Mouse (Mus musculus) forebrain, embryonic 10.5 days (tissue): Measurements from ENCODE around the gene Tbx2. TPM values are rescaled to one million over a fixed set of nuclear protein-coding genes. Genes with fewer than 3 reads are reported as not detected.
A peak's percentile ranks its signal among the peaks of the same experiment; 100 is the strongest.

Source experiments
- DNase-seq: peaks from one replicate; pipeline ENCODE4 v3.0.0-alpha.2; 2017; ENCODE audit warnings: low spot score; ENCODE audit errors: extremely low spot score
- H3K27ac ChIP-seq: fragments of 300-500 bp; sonication (generic); 2 replicates; pipeline ENCODE4 v1.5.1; 2016; ENCODE audit warnings: mild to moderate bottlenecking
- H3K27me3 ChIP-seq: fragments of 300-500 bp; sonication (generic); 2 replicates; pipeline ENCODE4 v1.6.1; 2016; ENCODE audit warnings: mild to moderate bottlenecking; ENCODE audit not compliant: poor library complexity, severe bottlenecking
- H3K36me3 ChIP-seq: fragments of 300-500 bp; sonication (generic); replicated peaks from 2 replicates; pipeline ENCODE4 v1.6.1; 2016; ENCODE audit warnings: mild to moderate bottlenecking, moderate library complexity
- H3K4me1 ChIP-seq: fragments of 300-500 bp; sonication (generic); 2 replicates; pipeline ENCODE4 v1.6.1; 2016
- H3K4me3 ChIP-seq: fragments of 300-500 bp; sonication (generic); 2 replicates; pipeline ENCODE4 v1.5.1; 2016; ENCODE audit warnings: mild to moderate bottlenecking, moderate library complexity
- H3K9me3 ChIP-seq: fragments of 300-500 bp; sonication (generic); 2 replicates; pipeline ENCODE4 v1.6.1; 2016; ENCODE audit warnings: mild to moderate bottlenecking, moderate library complexity
- WGBS: fragments of 180-500 bp; shearing (Covaris S2); methylation state at CpG from one replicate; pipeline ENCODE4 v1.1.7; 2016; 5-methylcytosine and 5-hydroxymethylcytosine counted together
- polyA plus RNA-seq: library from polyadenylated mRNA; unstranded; fragments of >200 nt; fragmentation: Nextera tagmentation; extraction: Ambion mirVana; gene quantifications from 2 replicates; pipeline ENCODE4 v1.2.1, GENCODE M21; 2016

The Tbx2 gene
- 2.5 and 3.2 TPM in 2 replicates for polyA plus RNA-seq

- H3K27me3 ChIP-seq, result peaks cover 100% of the 10 kb centered on the region
- under 1% methylated on average over 52 of the region's 52 CpGs for WGBS
- no peaks in the 10 kb centered on the region; the same call in 1 of the 2 replicates for H3K36me3 ChIP-seq
- H3K4me1 ChIP-seq, result peaks cover 69% of the 10 kb centered on the region
- no peaks in the 10 kb centered on the region for H3K9me3 ChIP-seq
- peak; percentile 71 for DNase-seq
- peak within 1 kb of the TSS; percentile 82 for H3K27ac ChIP-seq
- H3K4me3 ChIP-seq, result peak within 1 kb of the TSS; percentile 55
Observed at GRCm38 (mm10) chr11:85832231-85832924, at the start of gene Tbx2. Tbx2 (plus strand) TSS chr11:85832551.

- no peak for DNase-seq
- Histone ChIP-seq H3K27me3 (peaks cover 25% of the 10 kb centered on the region), H3K27ac (no peak overlapping the region), H3K4me1 (peaks cover 4% of the 10 kb centered on the region), H3K36me3 (no peaks in the 10 kb centered on the region), H3K4me3 (no peak overlapping the region), H3K9me3 (no peaks in the 10 kb centered on the region)
- WGBS, result 84% methylated on average over 3 of the region's 3 CpGs
Observed at GRCm38 (mm10) chr11:85786113-85786718, 46.1 kb upstream of the Tbx2 start.

DNA sequence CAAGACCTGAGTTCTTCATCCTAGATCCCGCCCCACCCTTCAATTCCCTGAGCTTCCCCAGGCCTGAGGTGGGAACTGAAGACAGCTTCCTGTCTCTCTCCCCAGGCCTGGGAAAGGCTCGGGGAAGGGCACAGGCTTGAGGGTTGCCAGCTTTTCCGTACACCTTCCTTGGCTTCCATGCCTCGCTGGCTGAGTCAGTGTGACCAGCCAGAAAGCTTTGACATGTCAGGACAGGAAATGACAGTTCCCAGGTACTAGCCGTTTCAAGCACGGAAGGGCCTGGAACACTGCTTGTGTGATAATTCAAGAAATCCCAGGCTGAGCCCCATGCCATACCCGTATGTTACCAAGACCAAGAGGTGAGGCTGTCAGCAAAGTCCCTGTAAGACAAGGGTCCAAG lies 42.6 kb upstream of the Tbx2 start:
- Histone ChIP-seq H3K4me1 (peaks cover 11% of the 10 kb centered on the region), H3K9me3 (no peaks in the 10 kb centered on the region), H3K36me3 (no peaks in the 10 kb centered on the region), H3K4me3 (no peak overlapping the region), H3K27ac (no peak overlapping the region), H3K27me3 (peaks cover 17% of the 10 kb centered on the region; the same call in 1 of the 2 replicates)
- no peak for DNase-seq
- 90% methylated on average over 7 of the region's 7 CpGs for WGBS

GRCm38 (mm10) chr11:85790267-85790666 lies 42.1 kb upstream of the Tbx2 start:
- H3K27me3 ChIP-seq, result peaks cover 14% of the 10 kb centered on the region; the same call in 1 of the 2 replicates
- H3K4me1 ChIP-seq, result peaks cover 11% of the 10 kb centered on the region
- no peak for DNase-seq
- H3K36me3 ChIP-seq, result no peaks in the 10 kb centered on the region
- no peak overlapping the region for H3K4me3 ChIP-seq
- WGBS, result 77% methylated on average over 2 of the region's 2 CpGs
- no peak overlapping the region for H3K27ac ChIP-seq
- no peaks in the 10 kb centered on the region for H3K9me3 ChIP-seq

- 78% methylated on average over 1 of the region's 1 CpGs for WGBS
- H3K4me3 ChIP-seq, result no peak overlapping the region
Observed at GRCm38 (mm10) chr11:85791212-85791611, 41.1 kb upstream of the Tbx2 start.

DNA sequence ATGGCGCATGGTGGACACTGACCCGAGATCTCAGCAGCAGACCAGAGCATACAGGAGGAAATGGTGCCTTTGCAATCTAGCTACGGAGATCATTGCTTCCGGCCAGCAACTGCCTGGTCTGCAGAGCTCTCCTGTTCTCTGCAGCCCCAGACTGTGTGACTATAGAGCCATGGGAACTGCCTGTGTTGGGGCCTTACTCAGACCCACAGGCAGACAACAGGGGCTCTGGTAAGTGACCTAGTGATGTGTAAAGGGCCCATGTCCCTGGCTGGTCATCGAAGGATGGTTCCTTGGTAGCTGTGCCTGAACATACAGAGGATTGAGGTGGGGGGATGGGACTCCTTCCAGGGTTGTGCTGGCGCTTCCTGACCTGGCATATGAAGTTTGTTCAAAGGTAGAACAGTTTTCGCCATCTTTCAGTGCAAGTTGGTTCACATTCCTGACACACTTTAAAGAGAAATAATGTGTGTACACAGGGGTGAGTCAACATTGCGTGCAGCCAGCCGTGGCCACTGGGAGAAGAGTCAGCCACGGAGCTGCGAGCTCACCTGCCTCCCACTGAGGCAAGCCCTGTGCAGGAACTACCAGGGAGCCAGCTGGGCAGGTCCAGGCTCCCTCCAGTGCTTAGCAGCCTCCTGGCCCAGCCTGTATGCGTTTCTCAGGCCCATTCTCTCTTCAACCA lies 39.7 kb upstream of the Tbx2 start:
- Histone ChIP-seq H3K27me3 (peaks cover 22% of the 10 kb centered on the region; the same call in 1 of the 2 replicates), H3K4me1 (peaks cover 8% of the 10 kb centered on the region), H3K9me3 (no peaks in the 10 kb centered on the region), H3K4me3 (no peak overlapping the region), H3K36me3 (no peaks in the 10 kb centered on the region), H3K27ac (no peak overlapping the region)
- WGBS, result 68% methylated on average over 12 of the region's 12 CpGs
- DNase-seq, result no peak

More at GRCm38 (mm10) chr11:85791212-85791611, 41.1 kb upstream of the Tbx2 start:
- Histone ChIP-seq H3K4me1 (peaks cover 8% of the 10 kb centered on the region), H3K9me3 (no peaks in the 10 kb centered on the region), H3K36me3 (no peaks in the 10 kb centered on the region), H3K27ac (no peak overlapping the region), H3K27me3 (peaks cover 18% of the 10 kb centered on the region; the same call in 1 of the 2 replicates)
- no peak for DNase-seq

DNA sequence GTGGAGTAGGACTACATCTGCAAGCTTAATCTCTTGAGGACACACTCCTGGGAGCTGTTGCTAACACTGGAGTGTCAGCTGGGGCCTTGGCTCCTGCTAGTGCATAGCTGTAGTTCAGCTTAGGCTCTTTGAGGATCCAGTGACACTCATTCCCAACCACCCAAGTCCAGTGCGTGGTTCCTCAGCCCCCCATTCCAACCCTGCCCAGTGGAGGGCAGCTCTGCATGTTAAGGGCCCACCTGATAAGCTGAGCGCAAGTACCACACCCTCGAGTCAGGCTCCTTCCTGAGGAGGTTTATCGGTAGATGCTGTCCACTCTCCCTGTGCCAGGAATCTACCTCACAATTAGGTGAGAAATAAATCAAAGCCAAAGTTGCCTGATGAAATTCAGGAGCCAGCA lies 32.9 kb upstream of the Tbx2 start:
- Histone ChIP-seq H3K9me3 (no peaks in the 10 kb centered on the region), H3K27me3 (peaks cover 42% of the 10 kb centered on the region), H3K4me3 (no peak overlapping the region), H3K4me1 (no peaks in the 10 kb centered on the region), H3K36me3 (no peaks in the 10 kb centered on the region), H3K27ac (no peak overlapping the region)
- no peak for DNase-seq
- 92% methylated on average over 4 of the region's 4 CpGs for WGBS

DNA sequence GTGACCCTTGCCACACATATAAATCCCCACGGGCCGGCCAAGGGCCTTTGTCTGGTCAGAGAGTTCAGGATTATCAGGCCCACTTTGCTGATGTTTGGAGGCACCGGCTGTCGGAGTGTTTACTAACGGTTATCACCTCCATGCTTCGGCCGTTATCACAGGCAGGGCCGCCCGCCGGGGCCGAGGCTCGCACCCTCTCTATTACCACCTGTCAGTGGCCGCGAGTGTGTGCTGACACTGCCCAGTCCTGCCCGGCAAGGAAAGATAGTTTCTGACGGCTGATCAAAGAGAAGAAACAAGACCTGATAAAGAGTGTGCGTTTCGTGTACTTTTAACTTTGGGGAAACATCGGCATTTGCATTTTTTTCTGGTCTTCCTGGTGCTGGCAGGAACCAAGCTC lies 32.5 kb upstream of the Tbx2 start:
- DNase-seq, result no peak
- 87% methylated on average over 19 of the region's 19 CpGs for WGBS
- H3K4me1 ChIP-seq, result no peaks in the 10 kb centered on the region
- no peak overlapping the region for H3K4me3 ChIP-seq
- no peaks in the 10 kb centered on the region for H3K36me3 ChIP-seq
- H3K27ac ChIP-seq, result no peak overlapping the region
- H3K27me3 ChIP-seq, result peaks cover 42% of the 10 kb centered on the region
- H3K9me3 ChIP-seq, result no peaks in the 10 kb centered on the region

DNA sequence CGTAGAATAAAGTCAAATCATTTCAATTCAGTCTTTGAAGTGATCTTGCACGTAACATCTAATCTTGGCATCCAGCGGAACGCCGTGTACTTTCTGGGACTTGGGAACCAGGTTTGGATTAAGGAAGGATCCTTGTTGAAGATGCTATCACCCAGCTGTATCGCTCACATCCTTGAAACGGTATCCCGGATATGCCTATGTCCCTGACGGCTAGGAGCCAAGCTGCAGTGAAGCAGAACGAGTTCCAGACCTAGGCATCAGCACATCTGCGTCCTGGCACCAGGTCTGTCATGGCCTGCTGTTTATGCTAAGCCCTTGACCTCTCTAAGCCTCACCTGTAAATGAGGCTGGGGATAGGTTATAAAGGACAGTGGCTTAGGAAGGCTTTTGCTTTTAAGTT lies 32.0 kb upstream of the Tbx2 start:
- no peak for DNase-seq
- H3K9me3 ChIP-seq, result no peaks in the 10 kb centered on the region
- H3K4me3 ChIP-seq, result no peak overlapping the region
- H3K36me3 ChIP-seq, result no peaks in the 10 kb centered on the region
- WGBS, result 89% methylated on average over 11 of the region's 11 CpGs
- no peaks in the 10 kb centered on the region for H3K4me1 ChIP-seq
- no peak overlapping the region for H3K27ac ChIP-seq
- peaks cover 44% of the 10 kb centered on the region for H3K27me3 ChIP-seq

- WGBS, result 90% methylated on average over 5 of the region's 5 CpGs
- H3K27me3 ChIP-seq, result peaks cover 33% of the 10 kb centered on the region; the same call in 1 of the 2 replicates
- no peak for DNase-seq
- H3K36me3 ChIP-seq, result no peaks in the 10 kb centered on the region
- no peaks in the 10 kb centered on the region for H3K9me3 ChIP-seq
- H3K4me3 ChIP-seq, result no peak overlapping the region
- H3K27ac ChIP-seq, result no peak overlapping the region
- no peaks in the 10 kb centered on the region for H3K4me1 ChIP-seq
Observed at GRCm38 (mm10) chr11:85804048-85804447, 28.3 kb upstream of the Tbx2 start.

DNA sequence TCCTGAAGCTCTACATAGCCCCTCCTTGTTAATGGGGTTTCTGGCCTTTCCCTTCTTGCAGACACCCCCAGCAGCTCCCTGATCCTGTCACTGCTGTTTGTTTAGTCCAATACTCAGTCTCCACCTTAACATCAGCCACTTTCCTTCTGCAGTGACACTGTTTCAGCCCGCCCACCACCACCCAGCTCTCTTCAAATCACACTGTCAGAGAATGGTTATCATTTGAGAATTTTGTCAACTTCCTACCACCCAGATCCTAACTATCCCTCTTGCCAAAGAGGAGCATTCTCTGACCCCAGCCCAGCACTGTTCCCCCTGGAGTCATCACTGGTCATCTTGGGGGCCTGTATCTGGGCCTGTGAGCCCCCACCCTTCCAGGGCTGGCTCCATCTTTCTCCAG lies 26.6 kb upstream of the Tbx2 start:
- Histone ChIP-seq H3K4me1 (0 out of 2 replicates have a peak, but pooled peaks cover 4% of the 10 kb centered on the region), H3K36me3 (no peaks in the 10 kb centered on the region), H3K4me3 (no peak overlapping the region), H3K9me3 (no peaks in the 10 kb centered on the region), H3K27ac (no peak overlapping the region), H3K27me3 (peaks cover 32% of the 10 kb centered on the region)
- WGBS, result 74% methylated on average over 1 of the region's 1 CpGs
- DNase-seq, result no peak

DNA sequence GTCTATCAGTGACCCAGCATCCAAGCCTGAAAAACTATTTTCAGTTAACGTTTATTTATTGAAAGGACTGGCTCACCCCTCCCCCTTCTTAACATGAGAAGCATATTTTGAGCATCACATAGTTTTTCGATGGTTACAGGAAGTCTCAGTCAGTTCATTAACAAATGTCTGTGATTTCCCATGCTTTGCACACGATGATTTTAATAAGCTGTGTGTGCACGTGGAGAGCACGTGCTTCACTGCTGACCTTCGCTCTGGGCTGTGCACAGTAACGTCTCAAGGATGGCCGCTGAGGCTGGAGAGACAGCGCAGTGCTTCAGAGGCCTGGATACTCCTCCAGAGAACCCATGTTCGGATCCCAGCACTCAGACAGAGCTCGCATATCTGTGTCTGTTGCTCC lies 25.0 kb upstream of the Tbx2 start:
- no peak for DNase-seq
- Histone ChIP-seq H3K36me3 (no peaks in the 10 kb centered on the region), H3K4me1 (0 out of 2 replicates have a peak, but pooled peaks cover 4% of the 10 kb centered on the region), H3K9me3 (no peaks in the 10 kb centered on the region), H3K27ac (no peak overlapping the region), H3K27me3 (peaks cover 48% of the 10 kb centered on the region), H3K4me3 (no peak overlapping the region)
- 92% methylated on average over 11 of the region's 11 CpGs for WGBS

DNA sequence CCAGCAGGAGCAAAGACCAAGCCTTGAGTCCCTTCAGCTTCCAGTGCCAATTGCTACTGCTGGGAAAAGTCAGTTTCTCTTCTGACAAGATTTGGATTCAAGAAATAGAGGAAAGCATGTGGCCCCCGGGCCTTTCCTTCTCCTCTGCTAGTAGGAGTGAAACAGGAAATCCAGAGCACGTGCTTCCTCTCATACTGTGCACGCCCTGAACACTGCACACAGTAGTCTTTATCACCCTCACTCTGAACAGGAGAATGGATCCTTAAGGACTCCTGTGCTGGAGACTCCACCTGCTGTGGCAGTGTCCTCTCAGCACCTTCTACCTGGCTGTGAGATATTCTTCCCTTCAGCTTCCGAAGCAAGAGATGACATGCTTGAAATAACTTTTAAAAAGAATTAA lies 21.1 kb upstream of the Tbx2 start:
- H3K9me3 ChIP-seq, result no peaks in the 10 kb centered on the region
- no peaks in the 10 kb centered on the region for H3K36me3 ChIP-seq
- H3K27ac ChIP-seq, result no peak overlapping the region
- 75% methylated on average over 4 of the region's 4 CpGs for WGBS
- no peak overlapping the region for H3K4me3 ChIP-seq
- H3K27me3 ChIP-seq, result peaks cover 62% of the 10 kb centered on the region
- peaks cover 30% of the 10 kb centered on the region for H3K4me1 ChIP-seq
- DNase-seq, result no peak
